Mouse (Mus musculus) liver, embryonic 14.5 days (tissue): ENCODE data around the gene Clec4f.
"Not testable (repeated sequence)": the region's sequence is repeated elsewhere in the genome, so short reads cannot be mapped to it uniquely, and the experiment has no call there.

Experiments
- CTCF ChIP-seq: IDR thresholded peaks from 2 replicates; pipeline ENCODE4 v1.5.1; 2016; ENCODE audit warnings: antibody characterized with exemption, low read depth, control low read depth
- EP300 ChIP-seq: IDR thresholded peaks from 2 replicates; pipeline ENCODE4 v1.6.1; 2016; ENCODE audit warnings: antibody characterized with exemption, low read depth

DNA sequence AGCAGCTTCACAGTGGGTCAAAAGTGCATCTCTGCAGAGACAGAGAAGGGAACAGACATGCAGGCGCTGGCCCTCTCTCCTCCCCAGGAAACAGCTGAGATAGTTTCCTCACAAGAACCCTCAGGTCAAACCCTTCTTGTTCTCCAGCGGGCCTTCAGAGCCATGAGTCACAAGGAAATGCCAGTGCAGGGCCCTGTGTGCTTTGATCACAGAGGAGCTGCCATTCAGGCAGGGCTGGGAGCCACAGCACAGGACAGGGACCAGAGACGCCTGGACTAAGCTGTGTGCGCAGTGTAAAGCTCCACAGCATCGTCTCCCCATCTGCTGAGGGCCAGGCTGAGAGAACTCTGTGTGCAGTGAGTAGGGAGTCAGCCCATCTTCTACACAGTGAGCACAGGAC, 21.9 kb downstream of the Clec4f start:
- not testable (repeated sequence) for TF ChIP-seq CTCF, EP300
